Mouse (Mus musculus): ENCODE measurements around the gene Atcay.

DNA sequence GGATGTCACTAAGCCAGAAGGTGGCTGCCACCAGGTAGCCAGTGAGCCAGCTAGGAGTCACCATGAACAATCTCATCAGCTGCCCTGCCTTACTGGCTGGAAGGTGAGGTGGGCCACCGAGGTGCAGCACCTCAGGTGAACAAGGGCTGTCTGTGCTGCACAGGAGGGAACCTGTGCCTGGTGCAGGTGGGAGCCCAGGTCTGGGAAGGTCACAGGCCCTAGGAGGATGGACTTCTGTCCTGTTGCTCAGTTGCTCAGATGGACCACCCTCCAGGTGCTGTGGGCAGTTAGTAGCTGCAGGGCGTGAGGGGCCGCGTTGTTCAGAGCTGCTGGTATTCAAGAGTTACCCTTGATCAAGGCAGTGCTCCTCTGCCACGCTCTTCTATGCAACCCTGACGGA is 13.8 kb downstream of the Atcay start:
- TF ChIP-seq CTCF (IDR thresholded peaks at IDR 0.05; ENCODE audit: insufficient read depth, low read depth, low read length), result no peak
- no peak for TF ChIP-seq POLR2A (IDR thresholded peaks at IDR 0.05; ENCODE audit: insufficient read depth, low read depth, low read length)
